ENCODE assay signal across 9 mouse cellular contexts in genomic region chr10:18469279-18470135, GRCm38 (mm10).
A peak's percentile ranks its signal among the peaks of the same experiment; 100 is the strongest.
DNase-seq lines count a peak whose midpoint lies in the region; ATAC-seq and TF ChIP-seq lines count a peak whose summit lies in the region.
"Had no signal": no experiment of that assay in that cellular context is flagged by ENCODE, and none has a peak within 500 bp of the region (broad histone marks: within the 10 kb centered on the region; RNA-seq: fewer than 3 reads in every experiment).

No protein-coding gene starts in this region.

- no peaks in the 10 kb centered on the region for H3K27me3 ChIP-seq in forebrain, embryonic 15.5 days
- no peaks in the 10 kb centered on the region for H3K27me3 ChIP-seq in lung, postnatal 0 days (replicated peaks; ENCODE audit: insufficient read depth, low read length)
- H3K27me3 ChIP-seq in stomach, embryonic 16.5 days (ENCODE audit: control insufficient read depth, insufficient read depth, low read length) = no peaks in the 10 kb centered on the region

- peak overlapping the region; percentile 21; the same call in 1 of the 2 replicates for H3K9ac ChIP-seq in forebrain, embryonic 15.5 days (replicated peaks)
- H3K9ac ChIP-seq in lung, postnatal 0 days (replicated peaks; ENCODE audit: low read depth) = no peak overlapping the region
- H3K9ac ChIP-seq in stomach, embryonic 16.5 days (ENCODE audit: low read length) = peak overlapping the region; percentile 7; the same call in 1 of the 2 replicates

- peak overlapping the region; percentile 45 for H3K4me2 ChIP-seq in forebrain, embryonic 15.5 days (replicated peaks)
- H3K4me2 ChIP-seq in lung, postnatal 0 days (replicated peaks; ENCODE audit: low read depth, low read length) = peak overlapping the region; percentile 25; the same call in 1 of the 2 replicates
- peak overlapping the region; percentile 55 for H3K4me2 ChIP-seq in stomach, embryonic 16.5 days (ENCODE audit: low read depth, low read length)

- H3K9me3 ChIP-seq in forebrain, embryonic 15.5 days = no peaks in the 10 kb centered on the region
- H3K9me3 ChIP-seq in lung, postnatal 0 days (ENCODE audit: low read length) = no peaks in the 10 kb centered on the region
- H3K9me3 ChIP-seq in stomach, embryonic 16.5 days (replicated peaks; ENCODE audit: control insufficient read depth, low read length) = no peaks in the 10 kb centered on the region
- H3K9me3 ChIP-seq: G1E had no signal

- H3K4me3 ChIP-seq in forebrain, embryonic 15.5 days = peak overlapping the region; percentile 33
- no peak overlapping the region; the same call in 1 of the 2 replicates for H3K4me3 ChIP-seq in lung, postnatal 0 days (ENCODE audit: low read depth, low read length)
- peak overlapping the region; percentile 26 for H3K4me3 ChIP-seq in stomach, embryonic 16.5 days (replicated peaks; ENCODE audit: low read length)

- peak overlapping the region; percentile 68 for H3K27ac ChIP-seq in forebrain, embryonic 15.5 days (replicated peaks)
- no peak overlapping the region for H3K27ac ChIP-seq in lung, postnatal 0 days (ENCODE audit: low read length)
- no peak overlapping the region for H3K27ac ChIP-seq in stomach, embryonic 16.5 days (ENCODE audit: low read length)

- H3K36me3 ChIP-seq in forebrain, embryonic 15.5 days = no peaks in the 10 kb centered on the region
- no peaks in the 10 kb centered on the region for H3K36me3 ChIP-seq in lung, postnatal 0 days (ENCODE audit: insufficient read depth, low read length)
- no peaks in the 10 kb centered on the region for H3K36me3 ChIP-seq in stomach, embryonic 16.5 days (ENCODE audit: control insufficient read depth, insufficient read depth, low read length)
- H3K36me3 ChIP-seq: G1E had no signal

- 0% methylated on average over 17 of the region's 17 CpGs for WGBS in forebrain, embryonic 15.5 days
- 4% methylated on average over 17 of the region's 17 CpGs for WGBS in lung, postnatal 0 days
- WGBS in stomach, embryonic 16.5 days = 5% methylated on average over 17 of the region's 17 CpGs

- peaks cover 28% of the 10 kb centered on the region for H3K4me1 ChIP-seq in forebrain, embryonic 15.5 days
- H3K4me1 ChIP-seq in lung, postnatal 0 days (ENCODE audit: insufficient read depth, low read depth, low read length) = no peaks in the 10 kb centered on the region
- H3K4me1 ChIP-seq in stomach, embryonic 16.5 days (ENCODE audit: control insufficient read depth, insufficient read depth, low read length) = peaks cover 12% of the 10 kb centered on the region

- peak; percentile 30 to 36 for DNase-seq in cerebellum, postnatal 10 days
- no peak for DNase-seq in cerebellum, adult 11 months
- peak; percentile 37 for DNase-seq in Muller cell, postnatal 12 days (ENCODE audit: inconsistent ontology term)
- peak; percentile 69 for DNase-seq in kidney, adult 9 months
- peak; percentile 56 for DNase-seq in lung, postnatal 0 days (ENCODE audit: low spot score)
- DNase-seq in layer of hippocampus, postnatal 25 days (ENCODE audit: extremely low spot score in 1 of 2, low spot score in 1 of 2) = no peak

- TF ChIP-seq CTCF in lung, postnatal 0 days (IDR thresholded peaks at IDR 0.05) = no peak

- ATAC-seq in forebrain, embryonic 15.5 days (replicated peaks) = peak; percentile 86
- peak; percentile 80 for ATAC-seq in lung, postnatal 0 days
- ATAC-seq in stomach, embryonic 16.5 days (ENCODE audit: insufficient read depth, low FRiP score) = peak; percentile 80; the same call in 1 of the 2 replicates

- no peak for TF ChIP-seq EP300 in lung, postnatal 0 days (IDR thresholded peaks at IDR 0.05)

Comparison
In these comparisons a context has a peak if more than half of its experiments do, and no peak if none do; other contexts are left out.
1. DNase-seq: peak in cerebellum, postnatal 10 days (2 of 2), Muller cell, postnatal 12 days (single experiment), kidney, adult 9 months (single experiment) and lung, postnatal 0 days (single experiment); none in cerebellum, adult 11 months (single experiment) and layer of hippocampus, postnatal 25 days (0 of 2).
2. Peak in every context shown above with its lines, with median percentiles within 50 percentile points of each other: ATAC-seq and H3K4me2 ChIP-seq.